Mouse (Mus musculus) adrenal gland, adult 2 months (tissue): ENCODE measurements around the gene Nexmif. TPM values are rescaled to one million over a fixed set of nuclear protein-coding genes. Genes with fewer than 3 reads are reported as not detected.
"Not testable (repeated sequence)": the region's sequence is repeated elsewhere in the genome, so short reads cannot be mapped to it uniquely, and the experiment has no call there.

ENCODE experiments used
- DNase-seq: peaks from one replicate; pipeline ENCODE4 v3.0.0; 2021
- long read RNA-seq: library from polyadenylated mRNA; stranded (forward); transcript quantifications from one replicate; pipeline ENCODE4 v2.0.0, GENCODE M21; 2021
- microRNA-seq, 2 experiments: library from miRNA; unstranded; fragments of <30 nt; microRNA quantifications; one replicate each; pipeline ENCODE4 v1.2.0; 2021
- polyA plus RNA-seq: library from polyadenylated mRNA; depleted of rRNA; stranded (reverse); fragments of >200 nt; gene quantifications from 2 replicates; pipeline ENCODE4 v1.2.3, GENCODE M21; 2012; rRNA removed
- total RNA-seq, 2 experiments: library from RNA; stranded (reverse); gene quantifications; 2 replicates each; pipeline ENCODE4 v1.2.3; 2021

The Nexmif gene
- total RNA-seq = 10 to 100 TPM in 1 of 2 experiments, 1 to 10 TPM in 1; 9.6 to 11.0 TPM
- 2.1 and 2.5 TPM in 2 replicates for polyA plus RNA-seq
- long read RNA-seq, partial matches to known transcripts = 0 of 1 reads
- long read RNA-seq, other reads (novel, unspliced or antisense) = 1 of 1 reads

DNA sequence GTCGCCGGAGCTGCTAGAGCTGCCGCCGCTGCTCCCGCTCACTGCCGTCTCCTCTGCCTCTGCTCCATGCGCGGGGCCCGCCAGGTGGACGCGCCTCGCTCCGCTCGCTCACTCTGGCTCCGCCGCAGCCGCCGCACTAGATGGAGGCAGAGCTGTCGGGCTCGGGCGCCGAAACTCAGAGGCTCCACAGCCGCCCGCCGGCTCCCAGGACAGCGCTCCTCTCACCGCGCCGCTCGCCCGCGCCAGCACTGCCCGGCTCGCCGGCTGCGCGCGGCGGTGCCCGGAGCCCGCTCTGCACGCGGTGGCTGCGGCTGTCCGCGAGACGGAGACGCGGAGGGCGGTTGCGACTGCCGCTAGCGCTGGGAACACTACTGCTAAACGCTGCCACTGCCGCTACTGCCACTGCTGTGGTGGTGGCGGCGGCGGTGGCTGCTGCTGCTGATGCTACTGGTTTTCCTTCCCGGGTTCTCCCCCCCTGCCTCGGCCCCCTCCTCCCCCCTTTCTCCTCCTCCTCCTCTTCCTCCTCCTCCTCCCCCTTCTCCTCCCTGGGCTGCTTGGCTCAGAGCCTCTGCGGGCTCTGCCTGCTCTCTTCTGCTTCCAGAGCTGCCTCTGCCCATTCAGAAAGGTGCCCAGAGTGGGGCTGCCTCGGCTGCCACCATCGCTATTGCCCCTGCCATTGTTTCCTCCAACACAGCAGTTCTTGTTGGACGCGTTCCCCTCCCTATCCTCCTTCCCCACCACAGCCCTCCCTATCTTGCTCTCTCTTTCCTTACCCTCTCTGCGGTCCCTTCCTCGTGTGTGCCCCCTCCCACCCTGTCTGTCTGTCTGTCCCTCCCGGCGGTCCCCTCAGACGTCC, at the start of gene Nexmif:
Gene Nexmif (minus strand): TSS at position 450 of the 856 bp plus-strand sequence.
- DNase-seq = peak; percentile 78

DNA sequence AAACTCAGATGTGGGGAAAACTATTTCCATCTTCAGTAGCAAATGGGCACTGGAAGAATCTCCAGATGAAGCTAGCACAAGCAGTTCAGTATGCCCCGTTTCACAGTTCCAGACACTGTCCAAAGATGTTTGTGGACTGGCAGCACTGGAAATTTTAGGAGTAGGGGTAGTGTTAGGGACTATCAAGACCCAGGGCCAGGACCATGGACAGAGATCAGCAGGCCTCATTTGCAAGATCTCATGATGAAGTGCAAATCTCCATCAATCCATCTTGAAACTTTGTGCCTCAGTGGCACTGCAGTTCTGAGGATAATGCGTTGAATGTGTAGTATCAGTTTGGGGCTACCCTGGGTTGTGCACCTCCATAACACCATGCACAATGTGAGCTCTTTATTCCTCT, 7.7 kb upstream of the Nexmif start:
- DNase-seq = no peak

DNA sequence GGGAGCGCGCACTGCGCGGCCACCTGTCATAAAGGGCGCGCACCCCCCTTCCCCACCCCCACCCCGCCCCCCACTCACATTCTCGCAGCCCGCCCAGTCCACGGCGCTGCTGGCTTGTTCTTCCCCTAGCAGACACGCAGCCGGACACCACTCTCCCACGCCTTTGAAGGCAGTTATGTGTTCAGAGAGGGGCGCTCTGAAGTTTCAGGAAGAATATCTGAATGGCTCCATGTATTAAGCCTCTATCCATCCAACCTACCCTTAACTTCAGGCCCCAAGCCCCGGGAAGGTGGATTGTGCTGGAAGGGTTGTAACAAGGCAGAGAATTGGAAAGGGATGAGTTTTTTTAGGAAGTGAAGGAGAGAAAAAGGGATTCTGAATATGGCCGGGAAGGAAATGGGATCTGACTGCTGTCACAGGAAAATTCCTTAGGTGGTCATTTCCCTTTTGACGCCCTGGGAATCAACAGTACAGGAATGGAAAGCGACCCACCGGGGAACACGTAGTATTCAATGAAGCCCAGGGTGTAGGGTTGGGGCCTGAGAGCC, 681 bp upstream of the Nexmif start:
- no peak for DNase-seq

DNA sequence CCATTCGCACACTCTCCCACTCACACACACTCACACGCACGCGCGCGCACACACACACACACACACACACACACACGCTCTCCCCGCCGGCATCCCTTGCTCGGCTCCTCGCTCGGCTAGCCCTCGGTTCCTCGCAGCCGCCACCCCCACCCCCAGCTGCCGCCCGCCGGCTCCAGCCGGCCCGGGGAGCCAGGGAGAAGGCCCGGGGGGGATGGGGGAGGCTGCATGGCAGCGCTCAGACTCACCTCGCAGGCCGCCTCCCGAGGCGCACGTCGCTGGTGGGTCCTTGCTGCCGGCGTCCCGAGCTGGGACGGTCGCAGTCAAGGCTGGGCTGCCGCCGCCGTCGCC, 623 bp downstream of the Nexmif start:
- no peak for DNase-seq

DNA sequence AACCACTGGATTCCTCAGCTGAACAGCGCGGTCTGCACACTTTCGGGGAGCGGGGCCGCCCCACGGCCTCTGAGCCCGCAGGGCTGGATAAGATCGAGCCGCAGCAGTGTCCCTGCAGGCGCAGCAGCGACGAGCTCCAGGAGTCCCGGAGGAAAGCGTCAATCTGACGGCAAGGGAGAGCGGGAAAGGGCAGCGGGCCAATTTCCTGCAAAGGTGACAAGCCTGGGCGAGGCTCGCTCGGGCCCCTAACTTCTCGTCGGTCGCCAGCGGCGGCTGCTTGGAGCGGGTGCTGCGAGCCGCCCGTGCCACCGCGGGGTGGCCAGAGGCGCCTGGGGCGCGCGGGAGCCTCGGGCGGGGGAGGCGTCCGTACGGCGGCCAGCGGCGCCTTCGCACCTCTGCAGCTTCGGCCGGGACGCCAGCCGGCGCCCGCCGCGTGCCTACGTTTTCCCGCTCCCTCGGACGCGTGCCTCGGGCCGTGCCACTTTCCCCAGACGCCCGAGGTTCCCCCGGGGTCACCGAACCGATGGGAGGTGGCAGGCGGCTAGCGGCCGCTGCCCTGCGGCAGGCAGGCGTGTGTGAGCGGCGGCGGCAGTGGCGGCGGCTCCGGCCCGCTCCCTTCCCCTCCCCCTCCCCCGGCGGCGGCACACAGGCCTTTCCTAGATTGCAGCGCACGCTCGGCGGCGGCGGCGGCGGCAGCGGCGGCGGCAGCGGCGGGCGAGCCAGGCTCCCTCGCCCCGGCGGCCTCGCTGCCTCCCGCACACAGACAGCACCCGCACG, 1.2 kb downstream of the Nexmif start:
- DNase-seq = peak; percentile 77

DNA sequence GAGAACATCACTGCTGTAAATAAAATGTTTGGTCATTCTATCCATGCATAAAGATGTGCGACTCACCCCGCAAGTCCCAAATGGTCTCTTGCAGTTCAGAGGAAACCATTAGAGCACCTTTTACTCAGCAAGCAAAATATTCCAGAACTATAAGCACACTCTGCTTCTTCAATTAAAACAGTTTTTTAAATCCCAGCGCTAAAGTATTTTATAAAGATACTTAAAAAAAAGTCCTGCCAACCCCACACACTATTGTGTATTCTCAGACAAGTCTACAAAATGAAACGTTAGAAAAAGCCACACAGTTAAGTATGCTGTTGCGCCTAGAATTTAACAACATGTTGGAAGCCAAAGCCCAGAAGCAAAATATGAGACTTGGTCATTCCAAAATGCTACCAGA, 1.9 kb downstream of the Nexmif start:
- no peak for DNase-seq

DNA sequence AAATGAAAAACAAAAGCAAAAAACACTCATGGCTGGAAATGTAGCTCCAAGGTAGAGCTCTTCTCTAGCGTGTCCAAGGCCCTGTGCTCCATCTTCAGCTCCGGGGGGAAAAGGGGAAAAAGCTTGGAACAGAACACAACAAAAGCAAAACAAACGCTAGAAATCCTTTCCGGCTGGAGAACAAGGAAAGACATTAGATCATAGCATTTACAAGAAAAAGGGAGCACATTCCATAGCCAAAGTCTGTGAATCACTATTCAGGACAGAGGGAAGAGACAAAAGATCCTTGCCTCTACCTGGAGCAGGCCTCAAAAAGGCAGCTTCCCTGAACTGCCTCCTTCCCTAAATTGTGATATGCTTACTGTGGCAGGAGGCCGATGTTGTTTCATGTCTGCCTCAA, 4.4 kb downstream of the Nexmif start:
- DNase-seq = no peak

DNA sequence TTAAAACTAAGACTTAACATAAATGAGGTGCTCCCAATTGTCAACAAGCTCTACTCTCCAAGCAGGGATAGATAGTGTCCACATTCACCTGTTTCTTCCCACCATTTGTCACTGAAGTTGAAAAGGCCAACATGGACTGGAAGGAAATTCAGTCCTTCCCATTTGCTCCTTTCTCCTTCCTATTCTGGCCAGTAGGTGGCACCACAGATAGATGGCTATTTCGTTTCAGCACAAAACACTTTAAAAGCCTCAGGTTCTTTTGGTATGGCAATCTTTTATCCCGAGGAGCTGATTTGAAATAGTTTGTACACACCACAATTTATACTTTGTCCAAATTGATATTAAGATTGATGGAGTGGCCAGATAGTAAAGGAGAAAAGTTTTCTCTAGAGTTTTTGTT, 21.7 kb downstream of the Nexmif start:
- DNase-seq = peak; percentile 29

DNA sequence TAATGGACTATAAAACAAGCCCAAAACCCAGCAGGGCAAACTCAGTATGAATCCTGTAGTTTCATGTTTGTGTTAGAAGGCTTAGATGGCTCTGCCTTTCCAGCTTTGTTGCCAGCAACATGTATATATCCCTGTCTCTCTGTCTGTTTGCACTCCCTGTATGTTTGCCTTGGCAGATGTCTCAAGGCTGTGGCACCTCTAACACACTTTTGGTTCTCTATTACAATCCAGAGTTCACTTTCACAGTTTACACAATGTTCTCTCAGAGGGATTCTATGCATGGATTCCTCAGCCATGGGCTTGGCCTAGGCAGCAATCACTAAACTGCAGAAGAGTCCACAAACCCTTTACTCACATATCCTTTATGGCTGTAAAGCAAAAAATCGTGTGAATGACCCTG, 50.9 kb downstream of the Nexmif start:
- DNase-seq = no peak

DNA sequence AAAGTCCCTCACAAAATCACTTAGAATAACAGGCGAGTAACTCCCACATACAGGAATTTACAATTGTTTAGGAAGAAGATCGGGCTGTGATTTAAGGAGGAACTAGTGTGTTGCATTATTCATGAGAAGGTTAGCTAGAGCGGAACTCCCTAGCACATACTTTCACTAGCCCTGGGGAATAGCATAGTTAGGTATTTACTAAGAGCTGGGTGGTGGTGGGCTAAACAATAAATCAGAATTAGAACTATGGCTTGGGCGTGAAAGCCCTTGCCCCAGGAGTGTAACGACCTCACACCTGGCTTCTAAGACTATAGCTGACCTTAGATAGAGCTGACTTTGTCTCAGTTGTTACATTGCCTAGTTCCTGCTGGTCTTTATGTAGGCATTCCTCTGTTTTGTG, 85.7 kb downstream of the Nexmif start:
- DNase-seq = not testable (repeated sequence)

DNA sequence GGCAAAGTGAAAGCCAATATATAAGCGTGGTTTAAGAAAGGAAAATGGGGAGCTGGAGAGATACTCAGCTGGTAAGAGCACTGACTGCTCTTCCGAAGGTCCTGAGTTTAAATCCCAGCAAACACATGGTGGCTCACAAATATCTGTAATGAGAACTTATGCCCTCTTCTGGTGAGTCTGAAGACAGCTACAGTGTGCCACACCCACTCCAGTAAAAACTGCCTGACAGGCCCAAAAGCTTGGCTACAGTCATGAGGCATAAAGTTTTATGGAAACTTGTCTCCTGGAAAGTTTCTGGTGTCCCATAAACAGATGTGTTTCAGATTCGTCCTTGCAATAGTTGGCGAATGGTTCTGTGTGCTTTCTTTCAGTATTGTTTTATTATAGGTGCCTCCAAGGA, 86.4 kb downstream of the Nexmif start:
- no peak for DNase-seq

DNA sequence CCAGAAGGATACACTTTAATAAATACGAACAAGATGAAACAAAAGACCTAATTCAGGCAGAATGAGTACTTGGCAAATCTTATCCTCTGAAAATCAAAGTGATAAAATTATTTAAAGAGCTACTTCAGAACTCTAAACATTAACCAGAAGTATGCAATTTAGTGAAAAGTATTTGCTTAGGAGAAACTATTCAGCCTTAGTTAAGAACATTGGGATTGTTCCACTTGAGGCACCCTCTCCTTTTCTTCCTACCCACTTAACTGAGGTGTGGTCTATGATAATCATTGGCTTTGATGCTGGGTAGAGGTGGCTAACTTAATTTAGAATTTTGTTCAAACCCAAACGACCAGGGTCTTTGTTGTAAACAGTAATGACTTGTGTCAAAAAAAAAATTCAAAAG, 146.1 kb downstream of the Nexmif start:
- DNase-seq = no peak

DNA sequence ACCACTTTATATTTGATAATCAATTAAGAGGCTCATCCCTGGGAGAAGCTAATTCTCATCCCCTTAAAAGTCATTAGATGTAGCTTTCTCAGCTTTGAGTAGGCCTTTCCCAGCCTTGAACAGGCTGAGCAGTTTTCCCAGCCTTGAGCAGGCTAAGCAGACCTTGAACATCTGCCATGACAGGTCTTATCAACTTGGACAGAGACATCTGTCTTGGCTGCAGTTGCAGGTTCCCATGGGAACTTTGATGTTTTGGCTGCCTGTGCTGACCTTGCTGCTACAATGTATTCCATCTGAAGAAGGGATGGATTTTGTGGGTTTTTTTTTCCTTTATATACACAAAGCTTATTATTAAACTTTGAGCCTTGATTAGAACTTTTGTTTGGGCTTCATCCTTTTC, 160.7 kb downstream of the Nexmif start:
- DNase-seq = peak; percentile 73

DNA sequence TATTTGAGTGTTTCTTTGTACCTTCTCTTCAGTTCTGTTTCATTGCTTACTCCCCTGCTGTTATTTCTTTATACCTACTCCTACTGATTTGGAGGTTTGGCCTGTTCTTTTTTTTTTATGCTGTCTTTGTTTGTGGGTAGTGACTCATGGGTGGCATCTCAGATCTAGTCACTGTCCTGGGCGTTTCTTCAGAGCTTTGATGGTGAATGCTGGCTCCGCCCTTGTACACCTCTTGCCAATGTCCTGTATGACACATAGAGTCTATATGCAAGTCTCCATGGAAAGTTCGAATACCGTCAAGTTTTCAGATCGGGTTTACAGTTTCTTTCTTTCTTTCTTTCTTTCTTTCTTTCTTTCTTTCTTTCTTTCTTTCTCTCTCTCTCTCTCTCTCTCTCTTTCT, 167.1 kb downstream of the Nexmif start:
- DNase-seq = peak; percentile 73

DNA sequence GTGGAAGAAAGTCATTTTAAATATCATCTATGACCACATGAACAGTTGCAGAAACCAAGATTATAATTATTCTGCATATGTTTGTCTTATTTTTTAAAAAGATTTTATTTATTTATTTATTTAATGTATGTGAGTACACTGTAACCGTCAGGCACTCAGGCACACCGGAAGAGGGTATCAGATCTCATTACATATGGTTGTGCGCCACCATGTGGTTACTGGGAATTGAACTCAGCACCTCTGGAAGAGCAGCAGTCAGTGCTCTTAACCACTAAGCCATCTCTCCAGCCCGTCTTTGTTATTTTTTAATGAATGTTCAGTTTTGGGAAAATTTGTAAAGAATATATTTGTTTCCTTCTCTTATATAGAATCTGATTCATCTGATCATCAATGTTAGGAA, 168.2 kb downstream of the Nexmif start:
- peak; percentile 29 for DNase-seq

Small RNA genes lying within 50 kb of the gene (microRNA-seq; reads per million reads assigned to microRNA genes)
- gene Gm24993 = 0 reads per million in 2 experiments
- gene Mir672 = 751 to 1,033 reads per million in 2 experiments

Other genes starting within 250 kb of the Nexmif start
- 10 to 100 TPM; 49.1 to 55.4 TPM for gene Rlim, start 219.9 kb downstream of the Nexmif start, total RNA-seq
- gene Rlim, start 219.9 kb downstream of the Nexmif start, polyA plus RNA-seq = 0.99 and 1.3 TPM in 2 replicates
- gene Abcb7, start 212.7 kb upstream of the Nexmif start, total RNA-seq = 10 to 100 TPM; 29.6 to 33.2 TPM
- gene Abcb7, start 212.7 kb upstream of the Nexmif start, polyA plus RNA-seq = 9.4 and 15.1 TPM in 2 replicates